27 mouse cellular contexts compared by ENCODE assay signal in genomic region chr6:134745876-134746275, GRCm38 (mm10).
"Had no signal": no experiment of that assay in that cellular context is flagged by ENCODE, and none has a peak within 500 bp of the region (broad histone marks: within the 10 kb centered on the region; RNA-seq: fewer than 3 reads in every experiment).

No protein-coding gene starts in this region.

- ATAC-seq: liver, embryonic 12.5 days; liver, postnatal 0 days; midbrain, embryonic 13.5 days; midbrain, embryonic 15.5 days had no signal

- H3K9ac ChIP-seq: limb, embryonic 12.5 days; limb, embryonic 13.5 days; limb, embryonic 15.5 days; liver, embryonic 12.5 days; liver, embryonic 13.5 days; liver, embryonic 14.5 days; liver, embryonic 15.5 days; liver, postnatal 0 days; lung, embryonic 14.5 days; lung, embryonic 15.5 days; midbrain, embryonic 12.5 days; midbrain, embryonic 13.5 days; midbrain, embryonic 15.5 days; neural tube, embryonic 12.5 days; neural tube, embryonic 13.5 days had no signal

- DNase-seq: left cerebral cortex, postnatal 4 days; liver; liver, embryonic 13.5 days; liver, postnatal 0 days; lung, embryonic 14.5 days; lung, postnatal 10 days; lung, postnatal 14 days; midbrain, embryonic 14.5 days had no signal

- H3K4me1 ChIP-seq: limb, embryonic 10.5 days; limb, embryonic 12.5 days; limb, embryonic 15.5 days; liver, embryonic 15.5 days; megakaryocyte, embryonic 14.5 days; midbrain, embryonic 10.5 days; midbrain, embryonic 12.5 days; midbrain, embryonic 13.5 days; midbrain, embryonic 15.5 days; neural tube, embryonic 12.5 days; neural tube, embryonic 13.5 days had no signal

- H3K36me3 ChIP-seq: liver, embryonic 13.5 days; lung, embryonic 15.5 days; midbrain, embryonic 13.5 days; midbrain, embryonic 15.5 days; neural tube, embryonic 12.5 days; neural tube, embryonic 13.5 days had no signal

- H3K27ac ChIP-seq: left cerebral cortex, adult 2 months; limb, embryonic 10.5 days; limb, embryonic 12.5 days; limb, embryonic 13.5 days; limb, embryonic 15.5 days; liver, embryonic 12.5 days; liver, embryonic 13.5 days; liver, embryonic 14.5 days; liver, embryonic 15.5 days; lung, embryonic 15.5 days; macrophage; midbrain, embryonic 10.5 days; midbrain, embryonic 12.5 days; midbrain, embryonic 13.5 days; midbrain, embryonic 15.5 days; neural tube, embryonic 12.5 days; neural tube, embryonic 13.5 days had no signal

- H3K9me3 ChIP-seq: limb, embryonic 10.5 days; limb, embryonic 12.5 days; limb, embryonic 13.5 days; limb, embryonic 15.5 days; liver, embryonic 12.5 days; liver, embryonic 13.5 days; liver, embryonic 15.5 days; lung, embryonic 15.5 days; megakaryocyte, embryonic 14.5 days; midbrain, embryonic 10.5 days; midbrain, embryonic 12.5 days; midbrain, embryonic 13.5 days; midbrain, embryonic 15.5 days; neural tube, embryonic 12.5 days; neural tube, embryonic 13.5 days had no signal

- H3K4me2 ChIP-seq: limb, embryonic 12.5 days; limb, embryonic 13.5 days; limb, embryonic 15.5 days; liver, embryonic 11.5 days; liver, embryonic 12.5 days; liver, embryonic 13.5 days; liver, embryonic 15.5 days; lung, embryonic 14.5 days; lung, embryonic 15.5 days; midbrain, embryonic 12.5 days; midbrain, embryonic 13.5 days; midbrain, embryonic 15.5 days; neural tube, embryonic 12.5 days; neural tube, embryonic 13.5 days had no signal

- H3K27me3 ChIP-seq: limb, embryonic 12.5 days; limb, embryonic 13.5 days; limb, embryonic 15.5 days; liver, embryonic 12.5 days; liver, embryonic 13.5 days; liver, embryonic 15.5 days; lung, embryonic 15.5 days; megakaryocyte, embryonic 14.5 days; midbrain, embryonic 12.5 days; midbrain, embryonic 13.5 days; midbrain, embryonic 15.5 days; neural tube, embryonic 12.5 days; neural tube, embryonic 13.5 days had no signal

- H3K4me3 ChIP-seq: left cerebral cortex, adult 2 months; limb, embryonic 10.5 days; limb, embryonic 12.5 days; limb, embryonic 13.5 days; limb, embryonic 15.5 days; liver, embryonic 12.5 days; liver, embryonic 13.5 days; liver, embryonic 15.5 days; lung, embryonic 15.5 days; megakaryocyte, embryonic 14.5 days; midbrain, embryonic 10.5 days; midbrain, embryonic 12.5 days; midbrain, embryonic 13.5 days; midbrain, embryonic 15.5 days; myocyte; neural tube, embryonic 12.5 days; neural tube, embryonic 13.5 days had no signal
